Mouse (Mus musculus) ZHBTc4 (cell line): Measurements from ENCODE around the gene Nek9.

ENCODE experiments used
- DNase-seq: peaks from one replicate; pipeline ENCODE4 v3.0.0-alpha.2; 2011; ENCODE audit warnings: low read depth, low spot score

Nek9 gene

DNA sequence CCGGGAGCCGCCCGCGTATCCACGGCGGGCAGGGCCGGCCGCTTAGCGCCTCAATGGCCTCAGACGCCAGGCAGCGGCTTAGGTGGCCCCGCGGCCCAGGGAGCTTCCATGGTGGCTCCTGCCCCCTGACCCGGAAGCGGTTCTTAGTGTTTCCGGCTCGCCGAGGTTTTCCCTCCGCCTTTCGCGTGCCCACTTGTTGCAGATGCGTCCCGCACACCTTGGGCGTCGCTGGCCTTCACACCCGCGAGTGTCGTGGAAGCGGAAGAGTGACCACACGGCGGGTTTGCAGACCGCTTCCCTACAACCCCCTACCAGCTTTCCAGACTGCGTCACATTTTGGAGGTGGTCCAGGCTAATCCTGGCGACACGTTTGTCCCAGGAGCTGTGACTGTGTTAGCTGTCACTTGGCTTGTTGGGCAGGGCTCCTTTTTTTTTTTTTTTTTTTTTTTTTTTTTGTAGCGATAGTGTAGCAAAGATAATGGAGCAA, at the start of gene Nek9:
Gene Nek9, minus strand, starts transcription at position 120 of the 487 bp plus-strand sequence.
- DNase-seq: peak; percentile 96

DNA sequence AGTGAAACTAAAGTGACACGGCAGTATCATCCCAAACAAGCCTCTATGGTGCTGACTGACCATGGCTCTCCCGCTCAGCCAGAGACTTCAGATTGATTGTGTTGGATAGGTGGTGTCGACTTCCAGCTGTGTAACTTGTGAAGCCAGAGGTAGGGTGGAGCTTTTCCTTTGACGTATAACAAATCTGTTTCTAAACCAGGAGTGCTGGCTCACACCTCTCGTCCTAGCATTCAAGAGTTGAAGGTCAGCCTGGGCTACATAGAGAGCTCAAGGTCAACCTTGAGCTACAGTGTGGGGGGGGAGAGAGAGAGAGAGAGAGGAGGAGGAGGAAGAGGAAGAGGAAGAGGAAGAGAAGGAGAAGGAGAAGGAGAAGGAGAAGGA, 46.8 kb upstream of the Nek9 start:
- peak; percentile 78 for DNase-seq

DNA sequence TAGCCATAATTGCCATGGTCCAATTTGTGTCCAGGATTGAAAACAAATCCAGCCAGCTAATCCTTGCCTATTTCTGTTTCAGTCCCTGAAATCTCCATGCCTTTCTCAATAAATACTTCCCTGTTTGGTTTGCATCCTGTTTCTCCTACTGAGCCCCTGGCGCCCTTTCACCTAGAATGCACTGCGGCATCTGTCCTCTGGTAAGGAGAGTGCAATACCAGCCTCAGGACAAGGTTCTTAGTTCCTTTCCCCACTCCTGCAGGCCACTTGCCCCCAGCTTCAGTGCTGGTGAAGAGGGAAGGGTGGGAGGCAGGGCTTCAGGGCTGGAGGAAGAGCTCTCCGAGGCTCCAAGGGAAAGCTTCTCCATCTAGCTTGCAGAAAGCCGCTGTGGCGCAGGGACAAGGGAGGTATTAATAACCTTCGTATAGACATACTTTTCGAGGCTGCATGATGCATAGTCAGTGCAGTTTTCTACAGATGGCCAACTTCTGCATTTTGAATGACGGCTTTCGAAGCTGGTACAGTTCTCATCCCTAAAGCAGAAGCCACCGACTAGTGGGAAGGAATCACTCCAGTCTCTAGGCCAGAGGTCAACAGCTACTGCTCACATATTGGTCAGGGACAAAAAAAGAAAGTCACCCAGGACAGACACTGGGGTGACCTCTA, 46.3 kb upstream of the Nek9 start:
- no peak for DNase-seq

DNA sequence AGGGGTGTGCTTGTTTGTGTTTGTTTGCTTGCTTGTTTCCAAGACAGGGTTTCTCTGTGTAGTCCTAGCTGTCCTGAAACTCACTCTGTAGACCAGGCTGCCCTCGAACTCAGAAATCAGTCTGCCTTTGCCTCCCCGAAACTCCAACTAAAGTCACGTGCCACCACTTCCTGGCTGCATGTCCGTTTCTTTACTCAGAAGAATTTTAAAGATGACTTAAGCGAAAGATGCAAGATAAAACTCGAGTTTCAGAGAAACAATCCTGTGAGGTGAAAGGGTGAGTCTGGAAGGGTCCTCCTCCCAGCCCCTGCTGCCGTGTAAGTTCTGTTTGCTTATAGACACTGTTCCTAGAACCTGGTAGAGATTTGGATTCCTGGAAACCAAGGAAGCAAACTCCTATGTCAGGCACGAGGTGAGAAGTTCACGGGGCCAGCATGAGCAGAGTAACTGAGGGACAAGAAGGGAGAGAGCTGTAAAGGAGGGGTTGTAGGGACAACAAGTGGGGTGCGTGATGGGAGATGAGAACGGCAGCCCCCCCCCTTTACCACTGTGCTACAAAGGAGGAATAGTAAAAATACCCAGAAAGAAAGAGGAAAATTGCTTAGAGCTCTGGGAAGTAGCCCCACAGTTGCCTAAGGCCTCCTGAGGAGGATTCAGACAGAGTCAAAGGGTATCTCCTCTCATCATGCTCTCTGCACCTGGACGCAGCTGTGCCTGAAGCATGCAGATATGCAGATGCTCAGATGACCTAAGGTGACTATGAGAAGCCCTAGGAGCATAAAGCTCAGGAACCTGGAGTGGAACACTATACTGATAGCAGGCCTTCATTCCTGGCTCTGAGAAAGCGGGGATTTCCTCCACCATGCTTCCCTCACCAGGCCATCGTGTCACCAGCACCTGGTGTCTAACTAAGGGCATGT, 43.9 kb upstream of the Nek9 start:
- DNase-seq: no peak

DNA sequence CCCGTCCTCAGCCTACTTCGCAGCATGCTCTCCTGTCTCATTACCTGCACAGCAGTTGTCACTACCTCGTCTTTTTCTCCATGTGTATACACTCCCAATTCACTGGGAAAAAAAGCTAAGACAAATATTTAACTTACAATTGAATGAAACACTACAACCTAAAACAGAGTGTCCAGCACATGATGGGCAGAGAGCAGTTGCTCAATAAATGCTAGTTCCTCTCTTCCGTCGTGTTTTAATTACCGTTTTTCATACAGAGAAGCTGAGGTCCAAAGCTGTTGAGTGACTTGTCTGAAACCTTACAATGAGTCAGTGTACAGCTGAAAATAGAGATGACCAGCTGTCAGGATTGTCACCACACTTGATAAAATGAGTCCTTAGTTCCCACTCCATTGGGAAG, 42.4 kb upstream of the Nek9 start:
- no peak for DNase-seq

DNA sequence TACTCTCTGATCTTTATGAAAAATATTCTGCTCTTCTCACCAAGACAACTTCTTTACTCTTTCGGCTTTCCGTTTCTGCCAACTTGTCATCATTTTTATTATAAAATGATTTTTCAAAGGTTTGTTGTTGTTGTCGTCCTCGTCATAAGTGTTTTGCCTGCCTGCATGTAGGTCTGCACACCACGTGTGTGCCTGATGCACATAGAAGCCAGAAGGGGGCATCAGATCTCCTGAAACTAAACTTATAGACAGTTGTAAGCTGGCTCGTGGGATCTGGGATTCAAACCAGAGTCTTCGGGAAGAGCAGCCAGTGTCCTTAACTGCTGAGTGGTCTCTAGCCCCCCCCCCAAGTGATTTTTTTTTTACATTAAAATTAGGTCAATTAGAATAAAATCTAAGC, 41.8 kb upstream of the Nek9 start:
- peak; percentile 77 for DNase-seq

DNA sequence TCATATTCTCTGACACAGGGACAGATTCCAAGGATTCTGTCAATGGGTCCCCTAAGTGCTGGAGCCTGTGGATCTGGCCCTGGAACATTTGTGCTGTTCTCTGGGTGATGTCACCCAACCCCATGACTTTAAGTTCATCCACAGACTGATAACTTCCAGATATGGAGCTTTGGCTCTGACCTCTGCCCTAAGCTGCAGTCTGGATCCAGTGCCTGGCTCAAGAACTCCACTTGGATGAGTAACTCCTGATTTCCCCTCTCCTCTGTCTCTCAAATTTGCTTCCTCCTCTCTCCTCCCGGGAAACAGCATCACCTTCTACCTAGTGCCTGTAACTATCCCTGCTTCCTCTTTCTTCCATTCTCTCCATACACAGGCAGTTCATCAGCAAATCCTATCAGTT, 41.1 kb upstream of the Nek9 start:
- no peak for DNase-seq

DNA sequence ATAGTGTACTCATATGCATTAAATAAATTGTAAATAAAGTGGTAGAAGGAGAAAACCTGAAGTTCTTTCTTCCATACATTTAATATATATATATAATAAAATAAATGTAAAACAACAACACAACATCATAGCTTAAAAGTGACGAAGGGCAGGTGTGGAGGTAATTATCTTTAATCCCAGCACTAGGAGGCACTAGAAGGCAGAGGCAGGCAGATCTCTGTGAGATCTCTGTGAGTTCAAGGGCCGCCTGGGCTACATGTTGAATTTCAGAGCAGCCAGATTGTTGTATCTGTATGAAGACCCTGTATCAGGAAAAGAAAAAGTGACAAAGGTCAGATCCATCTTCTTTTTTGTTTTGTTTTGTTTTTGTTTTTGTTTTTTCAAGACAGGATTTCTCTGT, 39.1 kb upstream of the Nek9 start:
- DNase-seq: no peak

DNA sequence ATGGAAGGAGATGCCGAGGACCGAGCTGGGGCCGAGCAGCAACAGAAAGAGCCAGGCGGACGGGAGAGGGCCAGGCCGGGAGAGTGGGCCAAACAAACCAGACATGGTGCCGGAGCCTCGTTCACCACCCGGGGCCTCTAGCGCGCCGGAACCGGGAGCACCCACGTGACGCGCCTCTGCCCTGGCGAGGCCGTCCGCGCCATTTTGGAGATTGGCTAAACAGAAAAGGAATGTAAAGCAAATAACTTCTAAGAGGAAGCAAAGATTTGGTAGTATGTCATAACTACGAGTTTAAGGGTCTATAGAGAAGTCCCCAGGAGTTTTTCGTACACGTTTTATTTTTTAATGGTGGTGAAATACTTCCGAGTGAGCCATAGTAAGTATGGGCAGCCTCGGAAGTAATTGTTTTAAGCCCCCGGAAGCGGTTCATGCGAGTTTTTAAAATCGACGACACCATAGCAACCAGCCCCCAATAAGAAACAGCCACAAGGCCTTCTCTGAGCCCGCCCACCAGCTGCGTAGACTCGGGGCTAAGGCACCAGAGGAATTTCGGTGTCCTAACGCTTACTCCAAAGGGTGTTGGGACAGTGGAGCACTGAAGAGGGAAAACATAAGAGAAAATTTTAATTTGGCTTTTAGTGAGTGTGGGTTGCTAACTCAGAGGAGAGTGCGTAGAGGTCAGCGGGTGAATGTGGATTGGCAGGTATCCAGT, 35.6 kb upstream of the Nek9 start, which contains the start of gene Tmed10:
Gene Tmed10, minus strand, starts transcription at position 287 of the 712 bp plus-strand sequence.
- DNase-seq: peak; percentile 96

DNA sequence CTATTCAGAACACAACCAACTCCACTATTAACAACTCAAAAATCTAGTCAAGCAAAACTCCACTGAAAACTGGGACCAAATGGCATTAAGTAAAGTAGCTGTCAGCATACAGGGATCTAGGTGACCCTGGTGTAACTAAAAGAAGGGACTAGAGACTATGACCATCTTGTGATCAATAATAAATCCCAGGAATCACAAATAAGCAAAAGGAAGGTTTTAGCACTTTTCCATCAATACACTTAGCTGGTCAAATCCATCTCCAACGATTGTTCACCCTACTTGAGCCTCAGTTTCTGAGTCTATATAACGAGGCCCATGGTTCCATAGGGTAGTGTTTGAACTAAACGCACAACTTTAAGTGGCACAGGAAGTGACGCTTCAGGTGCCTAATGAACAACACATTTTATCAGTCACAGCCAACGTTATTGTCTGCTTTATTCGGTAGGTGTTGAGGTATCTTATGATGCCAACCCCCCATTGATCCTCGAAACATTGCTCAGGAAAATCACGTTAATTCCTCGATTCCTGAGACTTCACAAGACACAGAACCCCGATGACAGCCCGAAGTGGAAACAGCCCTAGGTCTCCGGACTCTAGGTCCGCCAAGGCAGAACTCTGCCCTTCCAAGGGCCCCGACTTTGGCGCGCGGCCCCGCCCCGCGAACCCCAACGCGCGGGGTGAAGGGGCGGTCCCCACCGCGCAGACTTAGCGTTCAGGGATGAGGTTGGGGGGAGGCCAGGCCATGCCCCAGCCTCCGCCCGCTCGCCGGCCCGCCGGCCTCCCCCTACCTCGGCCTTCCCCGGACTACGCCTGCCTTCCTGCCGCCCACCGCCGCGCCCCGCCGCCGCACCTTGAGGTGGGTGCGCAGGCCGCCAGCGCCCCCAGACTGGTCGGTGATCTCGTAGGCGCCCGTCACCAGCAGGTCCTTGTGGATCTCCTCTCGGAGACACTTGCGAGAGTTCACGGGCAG, 34.7 kb upstream of the Nek9 start:
- peak; percentile 51 for DNase-seq

DNA sequence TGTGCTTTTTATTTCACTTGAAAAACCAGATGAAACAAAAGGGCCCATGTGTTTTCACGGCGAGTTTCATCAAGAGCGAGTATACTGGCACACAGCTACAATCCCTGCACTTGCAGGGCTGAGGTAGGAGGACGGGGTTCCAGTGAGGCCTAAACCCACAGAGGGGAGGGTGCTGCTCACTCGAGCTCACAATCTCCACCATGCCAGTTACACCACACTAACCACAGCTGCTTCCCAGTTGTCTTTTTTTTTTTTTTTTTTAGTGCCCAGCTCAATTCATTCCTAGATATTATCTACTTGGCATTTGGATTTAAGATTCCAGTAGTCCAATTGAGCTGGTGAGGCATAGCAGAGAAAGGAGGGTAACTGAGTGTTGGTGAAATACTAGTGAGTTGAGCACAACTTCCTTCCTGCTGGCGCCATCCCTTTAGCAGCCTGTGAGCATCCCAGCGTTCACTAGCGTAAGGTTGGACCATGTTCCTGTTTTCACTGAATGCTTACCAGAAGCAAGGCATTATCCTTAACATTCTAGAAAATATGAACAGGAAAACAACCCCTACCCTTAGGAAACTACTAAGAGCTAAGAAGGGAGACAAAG, 33.0 kb upstream of the Nek9 start:
- no peak for DNase-seq

DNA sequence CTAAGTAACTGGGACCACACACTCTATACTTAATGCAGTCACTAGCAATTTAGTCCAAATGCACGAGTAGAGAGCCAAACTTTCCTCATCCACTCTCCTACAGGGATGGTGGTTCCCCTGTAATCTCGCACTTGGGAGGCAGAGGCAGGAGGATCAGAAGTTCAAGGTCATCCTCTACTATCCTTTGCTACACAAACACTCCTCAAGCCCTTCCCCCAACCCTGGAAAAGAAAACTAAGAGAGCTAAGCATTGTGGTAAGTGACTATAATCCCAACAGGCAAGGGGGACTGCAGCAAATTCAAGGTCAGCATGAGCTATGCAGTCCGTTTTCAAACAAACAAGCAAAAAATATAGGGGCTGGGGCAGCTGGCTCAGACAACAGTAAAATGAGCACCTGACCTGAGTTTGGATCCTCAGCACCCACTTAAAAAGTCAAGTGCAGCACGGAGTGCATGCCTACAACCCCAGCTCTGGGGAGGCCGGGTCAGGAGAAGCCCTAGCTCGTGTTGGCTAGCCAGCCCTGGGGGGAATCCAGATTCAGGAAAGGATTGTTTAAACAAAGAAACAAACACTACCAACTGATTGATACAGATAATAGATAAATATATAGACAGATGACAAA, 29.4 kb upstream of the Nek9 start:
- peak; percentile 51 for DNase-seq

DNA sequence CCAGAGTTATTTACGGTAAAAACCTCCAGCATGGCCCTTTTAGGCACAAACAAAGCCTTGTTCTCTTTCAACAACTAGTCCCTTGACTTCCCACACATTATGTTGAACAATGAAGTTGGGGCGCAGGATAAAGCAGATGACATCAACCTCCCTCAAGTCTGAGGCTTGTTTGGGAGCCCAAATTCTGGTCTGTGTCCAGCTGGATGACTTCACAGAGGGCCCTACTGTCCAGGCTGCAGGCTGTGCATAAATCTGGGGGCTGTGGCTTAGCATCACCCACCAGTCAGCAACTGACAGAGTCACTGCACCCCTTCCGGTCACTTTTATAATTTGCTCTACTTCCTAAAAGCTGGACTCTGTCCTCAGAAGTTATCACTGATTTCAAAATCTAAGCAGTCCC, 27.1 kb upstream of the Nek9 start:
- no peak for DNase-seq

DNA sequence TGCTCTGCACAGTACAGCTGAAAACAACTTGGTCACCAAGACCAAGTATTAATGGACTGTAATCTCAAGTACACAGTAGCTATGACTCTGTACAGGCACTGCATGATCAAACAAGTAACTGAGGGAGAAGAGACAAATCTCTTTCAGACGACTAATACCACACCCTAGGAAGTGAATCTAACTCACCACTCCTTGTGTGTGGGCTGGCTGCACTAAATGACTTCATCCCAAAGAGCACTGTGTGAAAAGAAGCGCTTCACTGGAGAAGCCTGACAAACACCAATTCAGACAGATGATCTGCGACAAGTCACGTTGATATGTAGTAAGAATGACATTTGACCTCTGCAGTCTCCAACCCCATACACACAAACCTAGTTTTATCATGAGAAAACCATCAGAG, 23.3 kb upstream of the Nek9 start:
- no peak for DNase-seq

DNA sequence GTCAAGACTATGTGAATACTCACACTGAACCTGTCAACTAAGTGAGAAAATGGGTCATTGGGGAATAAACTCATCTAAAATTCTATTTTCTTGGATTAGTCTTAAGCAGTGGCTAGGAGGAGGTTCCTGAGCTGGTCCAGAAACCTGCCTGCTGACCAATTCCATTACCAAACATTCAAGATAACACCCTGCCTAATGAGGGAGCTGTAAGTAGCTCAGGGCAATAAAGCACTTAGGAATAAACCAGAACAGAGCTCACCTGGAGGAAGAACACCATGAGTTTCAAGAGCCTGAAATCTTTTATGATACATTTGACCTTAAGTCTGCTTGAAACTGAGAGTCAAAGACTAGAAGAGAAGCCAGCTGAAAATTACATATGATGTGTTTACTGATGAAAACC, 22.4 kb upstream of the Nek9 start:
- DNase-seq: no peak

DNA sequence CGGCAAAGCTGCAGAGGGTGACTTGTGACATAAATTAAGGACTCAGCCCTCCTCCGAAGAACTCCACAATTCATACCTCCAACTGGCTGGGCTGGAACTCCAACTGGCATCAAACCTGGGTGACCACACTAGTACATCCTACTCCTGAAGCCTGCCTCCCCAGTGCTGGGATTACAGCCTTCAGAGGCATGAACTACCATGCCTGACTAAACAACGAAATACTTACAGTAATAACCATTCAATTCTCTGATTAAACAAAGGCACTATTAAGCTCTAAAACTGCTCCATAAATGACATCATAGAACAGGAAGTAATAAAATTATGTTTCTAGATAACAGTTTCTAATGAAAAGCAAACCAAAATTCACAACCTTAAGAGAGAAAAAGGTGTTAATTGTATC, 22.0 kb upstream of the Nek9 start:
- DNase-seq: no peak

DNA sequence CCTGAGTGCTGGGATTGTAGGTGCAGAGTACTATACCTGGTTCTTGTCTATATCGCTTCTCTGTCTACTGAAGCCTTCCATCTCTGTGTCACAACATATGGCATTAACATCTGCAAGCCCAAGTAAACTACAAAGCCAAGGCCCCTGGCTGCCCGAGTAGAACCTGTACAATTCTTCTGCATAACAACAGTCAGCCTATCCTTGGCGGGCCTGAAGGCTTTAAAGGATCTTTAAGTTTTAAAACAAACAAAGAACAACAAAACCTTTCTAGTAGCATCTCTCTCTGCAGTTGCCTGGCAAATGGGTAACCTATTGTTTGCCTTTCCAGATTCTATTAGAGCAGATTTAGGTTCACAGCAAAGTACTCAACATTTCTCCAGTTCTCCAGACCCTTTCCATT, 14.9 kb upstream of the Nek9 start:
- peak; percentile 79 for DNase-seq

DNA sequence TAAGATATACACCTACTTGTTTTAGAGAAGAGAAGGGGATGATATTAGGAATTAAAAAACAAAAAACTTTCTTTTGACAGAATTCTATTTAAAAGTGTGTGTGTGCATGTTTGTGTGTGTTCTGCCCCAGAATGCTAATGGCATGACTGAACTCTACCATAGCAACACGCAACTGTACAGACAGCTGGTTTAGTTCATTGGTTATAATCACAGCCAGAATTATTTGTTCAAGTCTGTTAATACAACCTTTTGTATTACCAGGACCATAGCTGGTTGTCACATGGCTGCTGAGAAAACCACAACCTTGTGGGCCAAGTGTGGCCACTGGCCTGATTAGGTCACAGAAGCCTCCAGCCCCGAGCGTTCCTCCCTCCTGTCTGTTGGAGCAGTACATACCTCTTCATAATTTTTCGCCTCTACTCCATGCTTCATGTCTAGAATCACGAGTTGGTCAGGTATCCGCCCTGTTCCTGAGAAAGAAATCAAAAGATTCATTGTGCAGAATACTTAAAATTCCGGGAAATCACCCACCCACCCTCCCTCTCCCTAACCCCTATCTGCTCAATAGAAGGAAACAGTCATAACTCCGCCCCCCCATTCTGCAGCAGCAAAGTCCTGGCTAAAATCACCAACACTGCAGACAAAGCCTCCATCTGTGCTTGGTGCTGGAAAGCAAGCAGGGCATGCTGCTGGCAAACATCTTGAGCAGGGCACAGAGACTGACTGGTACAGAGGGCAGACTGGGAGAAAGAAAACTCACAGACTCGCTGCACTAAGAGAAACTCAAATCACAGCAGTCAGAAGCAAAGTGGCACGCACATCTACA, 11.5 kb upstream of the Nek9 start:
- no peak for DNase-seq

DNA sequence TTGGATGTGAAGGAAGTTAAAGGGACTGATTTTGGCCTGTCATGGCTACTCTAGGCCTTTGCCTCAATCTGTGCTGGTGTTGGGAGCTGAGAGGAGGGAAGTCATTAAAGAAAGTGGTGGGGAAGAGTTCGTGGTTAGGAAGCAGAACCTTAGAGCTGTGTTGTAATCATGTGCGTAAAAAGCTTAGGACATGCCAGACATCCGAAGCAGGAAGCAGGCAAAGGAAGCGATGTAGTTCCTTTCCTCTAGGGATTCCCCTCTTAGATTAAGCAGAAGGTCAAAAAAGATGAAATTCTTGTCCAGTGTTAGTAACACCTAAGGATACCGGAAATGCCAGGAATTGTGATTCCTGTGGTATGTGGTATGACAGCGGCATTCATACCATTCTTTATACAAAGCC, 9.2 kb upstream of the Nek9 start:
- no peak for DNase-seq
